Mouse (Mus musculus) embryonic stem cell, embryonic (primary cell): ENCODE results near the gene Tcf7.

Experiments used
- CTCF ChIA-PET, 4 experiments: fragments of 300-600 bp in 2 of 4; fragments of 350-600 bp in 2 of 4; sonication (Branson Sonifier 250); formaldehyde crosslinking; loops; one replicate each; lab custom pipeline; 2022; ENCODE audit warnings: inconsistent platforms in 2 of 4; lab: Charles Lee
- POLR2A ChIA-PET, 4 experiments: fragments of 300-600 bp in 2 of 4; fragments of 350-600 bp in 2 of 4; sonication (Branson Sonifier 250); formaldehyde crosslinking; loops; one replicate each; lab custom pipeline; 2022; ENCODE audit warnings: antibody characterized with exemption in 4 of 4, inconsistent platforms in 1 of 4; lab: Charles Lee

Tcf7 gene

DNA sequence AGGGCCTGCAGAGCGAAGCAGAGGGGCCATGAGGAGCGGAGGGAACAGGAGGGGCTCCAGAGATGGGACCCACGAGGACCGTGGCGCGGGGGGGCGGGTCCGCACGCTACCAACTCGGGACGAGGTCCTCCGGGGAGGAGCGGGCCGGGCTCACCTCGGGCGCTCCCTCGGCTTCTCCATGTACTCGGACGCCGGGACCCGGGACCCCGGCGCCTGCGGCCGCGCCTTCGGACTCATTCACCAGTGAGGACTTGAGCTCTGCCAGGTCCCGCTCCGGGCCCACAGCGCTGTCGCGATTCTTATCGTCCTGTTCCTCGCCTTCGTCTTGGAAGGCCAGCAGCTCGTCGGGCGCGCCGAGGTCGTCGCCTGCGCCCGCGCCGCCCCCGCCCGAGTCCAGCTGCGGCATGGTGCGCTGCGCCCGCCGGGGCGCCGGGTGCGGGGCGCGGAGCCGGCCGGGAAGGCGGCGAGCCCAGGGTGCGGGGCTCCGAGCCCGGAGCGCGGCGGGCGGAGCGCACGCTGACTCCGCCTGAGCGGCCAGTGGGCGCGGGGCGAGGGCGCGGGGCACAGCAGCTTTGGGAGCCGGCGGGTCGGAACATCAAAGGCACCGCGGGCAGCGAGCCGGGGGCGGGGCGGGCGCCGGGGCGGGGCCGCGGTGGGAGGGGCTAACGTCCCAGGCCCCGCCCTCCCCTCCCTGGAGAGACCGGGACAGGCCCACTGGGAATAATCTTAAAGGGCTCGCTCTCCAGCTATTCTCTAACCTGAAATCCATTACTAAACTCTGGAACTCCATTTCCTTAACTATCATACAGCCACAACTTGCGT lies at the start of gene Tcf7:
Gene Tcf7, minus strand, starts transcription at position 241 of the 822 bp plus-strand sequence.
- CTCF ChIA-PET, result interaction anchor here (0.6 to 2.8 kb wide), 18 partner anchors 16 to 580 kb away, joined by 3 to 11 read pairs (median 4); no protein-coding TSS in a partner anchor
- POLR2A ChIA-PET, result interaction anchor here (0.6 to 4.1 kb wide), 52 partner anchors 8 to 653 kb away, joined by 3 to 23 read pairs (median 5); partner anchors contain the start of gene Vdac1 (in 3 of the 4)

DNA sequence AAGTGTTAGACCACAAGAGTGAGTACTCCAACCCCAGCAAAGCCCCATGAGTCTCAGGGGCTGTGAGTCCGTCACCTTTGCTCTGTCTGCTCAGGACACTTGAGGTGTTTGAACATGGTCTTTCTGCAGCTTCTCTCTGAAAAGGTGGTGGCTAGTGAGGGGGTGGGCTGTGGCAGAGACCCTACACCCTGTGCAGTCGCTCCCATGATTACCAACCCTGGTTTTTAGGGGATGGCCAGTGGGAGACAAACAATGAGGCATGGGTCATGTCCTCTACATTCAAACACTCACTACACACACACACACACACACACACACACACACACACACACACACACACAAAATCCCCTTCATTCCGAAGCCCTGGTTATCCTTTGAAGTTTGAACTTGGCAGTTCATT lies 44.5 kb upstream of the Tcf7 start:
- CTCF ChIA-PET, result no interaction called here
- POLR2A ChIA-PET, result interaction anchor here in 3 of 4 experiments (0.6 to 5.1 kb wide), 4 partner anchors 7 to 62 kb away, joined by 3 to 30 read pairs (median 4); no protein-coding TSS in a partner anchor

DNA sequence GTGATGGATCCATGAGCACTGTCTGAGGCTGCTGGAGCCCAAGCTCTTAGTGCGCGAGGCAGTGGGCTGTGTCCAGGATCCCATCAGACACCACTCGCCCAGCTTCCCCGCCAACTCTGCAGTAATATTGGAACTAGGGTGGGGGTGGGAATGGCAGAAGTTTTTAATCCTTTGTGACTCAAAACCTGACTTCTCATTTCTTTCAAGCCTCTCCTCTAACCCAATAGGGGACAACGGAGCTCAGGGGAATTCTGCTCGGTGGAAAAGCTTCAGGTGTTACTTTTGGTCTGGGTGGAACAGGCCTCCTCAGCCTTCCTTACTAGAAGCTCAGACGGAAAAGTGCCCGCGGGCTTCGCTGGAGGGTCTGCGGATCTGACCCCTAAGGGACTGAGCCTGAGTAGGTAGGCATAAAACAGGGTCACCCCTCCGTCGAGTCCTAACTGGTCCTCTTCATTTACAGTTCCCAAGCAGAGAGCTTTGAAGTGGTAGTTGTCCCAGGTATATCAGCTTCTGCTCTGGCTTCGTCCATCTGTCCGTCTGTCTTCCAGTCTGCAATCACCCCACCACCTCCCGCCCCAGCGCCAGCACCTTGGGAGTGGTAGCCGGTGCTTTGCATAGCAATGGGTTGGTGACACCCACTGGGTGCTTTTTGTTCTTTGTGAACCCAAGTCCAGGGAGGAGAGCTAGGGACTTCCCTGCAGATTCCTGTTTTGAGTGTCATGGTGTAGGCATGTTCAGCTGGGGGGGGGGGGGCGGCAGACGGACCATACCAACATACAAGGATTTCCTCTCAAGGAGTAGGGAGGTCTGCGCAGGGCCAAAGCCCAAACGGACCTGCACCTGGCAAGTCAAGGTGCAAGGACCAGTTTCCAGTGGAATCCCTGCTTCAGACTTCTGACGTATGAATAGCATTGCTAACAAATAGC lies 41.9 kb upstream of the Tcf7 start:
- CTCF ChIA-PET, result interaction anchor here (0.7 to 2.3 kb wide), 16 partner anchors 9 to 196 kb away, joined by 3 to 7 read pairs (median 4); no protein-coding TSS in a partner anchor

DNA sequence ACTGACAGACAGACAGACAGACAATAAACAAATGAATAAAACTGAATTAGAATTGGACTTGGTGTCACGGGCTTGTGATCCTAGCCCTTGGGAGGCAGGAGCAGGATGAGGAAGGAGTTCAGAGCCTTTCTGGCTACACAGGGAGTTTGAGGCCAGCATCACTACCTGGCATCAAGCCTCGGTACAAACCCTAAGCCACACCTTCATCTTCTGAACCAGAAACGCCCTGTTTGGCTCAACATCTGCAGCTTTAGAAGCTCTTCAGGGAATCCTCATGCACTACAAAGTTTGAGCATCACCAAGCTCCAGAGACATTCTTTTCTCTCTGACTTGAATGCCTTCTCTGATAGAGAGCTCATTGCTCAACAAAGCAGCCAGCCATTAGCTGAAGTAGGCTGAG lies 38.7 kb upstream of the Tcf7 start:
- ChIA-PET CTCF (interaction anchor here in 3 of 4 experiments (0.6 to 1.2 kb wide), 4 partner anchors 21 to 513 kb away, joined by 3 to 10 read pairs (median 4); no protein-coding TSS in a partner anchor), POLR2A (interaction anchor here in 3 of 4 experiments (0.6 to 1.7 kb wide), 7 partner anchors 12 to 53 kb away, joined by 3 to 5 read pairs (median 3); no protein-coding TSS in a partner anchor)

More for the DNA sequence above, 41.9 kb upstream of the Tcf7 start:
- POLR2A ChIA-PET, result interaction anchor here (0.6 to 5.1 kb wide), 37 partner anchors 9 to 1136 kb away, joined by 3 to 30 read pairs (median 4); partner anchors contain the start of genes Vdac1 (in 2 of the 4) and 9530068E07Rik (in 1 of the 4)

DNA sequence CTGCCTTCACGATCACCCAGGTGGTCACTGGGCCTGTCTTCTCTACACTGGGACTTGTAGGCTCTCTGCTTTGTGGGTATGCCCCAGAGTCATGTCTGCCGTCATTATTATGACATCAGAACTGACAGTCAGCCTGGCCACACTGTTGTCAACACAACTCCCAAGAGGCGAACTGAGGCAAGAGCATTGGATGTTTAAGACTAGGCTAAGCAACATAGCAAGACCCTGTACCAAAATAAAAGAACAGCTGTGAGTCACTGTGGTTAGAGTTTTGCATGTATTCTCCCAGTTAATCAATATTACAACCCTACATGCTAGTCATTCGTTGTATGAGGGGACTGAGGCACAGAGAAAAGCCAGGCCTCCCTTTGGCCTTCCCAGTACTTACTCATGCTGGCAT lies 37.7 kb upstream of the Tcf7 start:
- CTCF ChIA-PET, result no interaction called here
- POLR2A ChIA-PET, result interaction anchor here in 1 of 4 experiments (1.2 kb wide), 1 partner anchor 15 kb away, joined by 3 read pairs; no protein-coding TSS in a partner anchor

DNA sequence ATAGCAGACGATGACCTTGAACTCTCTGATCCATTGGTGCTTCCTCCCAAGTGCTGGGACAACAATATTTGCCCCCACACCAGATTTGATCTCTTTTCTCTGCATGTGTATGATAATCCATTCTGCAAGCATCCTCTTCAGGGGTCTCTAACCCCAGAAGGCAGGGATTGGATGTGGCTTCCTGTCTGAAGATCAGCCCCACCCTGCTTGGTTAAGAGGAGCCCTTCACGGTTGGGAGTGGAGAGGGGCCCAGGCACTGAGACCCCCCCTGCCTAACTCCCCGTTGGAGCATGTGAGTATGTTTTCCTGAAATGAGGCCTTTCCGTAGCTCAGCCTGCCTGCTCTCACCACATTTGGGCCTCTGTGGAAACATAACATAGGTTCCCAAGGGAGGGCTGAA lies 36.9 kb upstream of the Tcf7 start:
- POLR2A ChIA-PET, result interaction anchor here in 2 of 4 experiments (0.6 to 1.3 kb wide), 4 partner anchors 10 to 20 kb away, joined by 3 to 5 read pairs (median 3); no protein-coding TSS in a partner anchor
- CTCF ChIA-PET, result interaction anchor here in 1 of 4 experiments (0.5 kb wide), 1 partner anchor 30 kb away, joined by 8 read pairs; no protein-coding TSS in a partner anchor

DNA sequence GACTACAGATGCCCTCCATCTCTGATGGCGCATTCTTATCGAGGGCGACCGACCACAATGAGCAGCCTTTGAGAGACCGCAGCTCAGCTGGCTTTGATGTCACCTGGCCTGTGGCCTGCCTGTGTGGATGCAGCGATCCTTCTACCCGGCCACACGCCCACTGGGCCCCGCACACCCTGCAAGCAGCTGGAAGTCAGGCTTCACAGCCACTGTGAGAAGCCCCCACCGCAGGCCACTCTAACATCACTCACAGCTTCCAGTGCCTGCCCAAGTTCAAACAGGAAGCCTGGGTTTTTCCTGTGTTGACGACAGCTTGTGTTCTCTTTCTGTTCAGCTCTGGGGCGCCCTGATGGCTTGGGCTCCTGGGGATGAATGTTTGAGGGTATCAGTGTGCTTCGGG lies 35.6 kb upstream of the Tcf7 start:
- POLR2A ChIA-PET, result interaction anchor here (0.6 to 1.6 kb wide), 12 partner anchors 9 to 277 kb away, joined by 3 to 7 read pairs (median 4); no protein-coding TSS in a partner anchor
- CTCF ChIA-PET, result interaction anchor here in 2 of 4 experiments (0.6 to 1.1 kb wide), 4 partner anchors 22 to 56 kb away, joined by 3 to 4 read pairs (median 3); no protein-coding TSS in a partner anchor

DNA sequence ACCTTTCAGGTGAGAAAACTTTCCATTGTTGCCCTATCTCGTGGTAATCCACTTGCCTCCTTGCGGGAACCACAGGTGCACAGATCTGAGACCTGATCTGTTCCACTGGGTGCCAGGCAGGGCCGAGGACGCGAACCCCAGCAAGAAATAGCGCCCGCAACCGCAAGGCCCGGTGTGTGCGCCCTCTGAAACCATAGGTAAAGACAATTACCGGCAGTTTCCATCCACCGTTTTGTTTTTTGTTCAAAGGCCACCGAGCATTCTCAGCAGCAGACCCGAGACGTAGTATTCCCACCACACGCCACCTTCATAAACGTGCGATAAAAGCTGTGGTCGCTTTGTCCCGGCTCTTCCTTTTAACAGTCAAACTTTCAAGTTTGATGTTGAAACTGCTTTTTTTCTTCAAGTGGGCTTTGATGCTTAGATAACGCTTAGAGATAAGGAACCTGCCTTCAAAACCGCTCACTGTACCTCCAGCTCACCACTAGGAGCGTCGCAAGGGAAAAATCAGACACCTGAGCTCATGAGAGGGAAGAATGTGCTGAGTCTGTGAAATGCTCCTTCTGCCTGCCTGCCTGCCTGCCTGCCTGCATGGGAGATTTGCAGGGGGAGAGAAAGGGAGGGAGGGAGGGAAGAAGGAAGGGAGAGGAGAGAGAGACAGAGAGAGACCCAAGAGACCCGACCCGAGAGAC lies 31.4 kb upstream of the Tcf7 start:
- CTCF ChIA-PET, result interaction anchor here (0.5 to 2.9 kb wide), 37 partner anchors 9 to 1576 kb away, joined by 3 to 15 read pairs (median 4); partner anchors contain the start of genes 9530068E07Rik (in 1 of the 4) and Tcf7 (in 1 of the 4)
- POLR2A ChIA-PET, result interaction anchor here in 3 of 4 experiments (0.6 to 2.0 kb wide), 33 partner anchors 8 to 792 kb away, joined by 3 to 9 read pairs (median 4); no protein-coding TSS in a partner anchor

DNA sequence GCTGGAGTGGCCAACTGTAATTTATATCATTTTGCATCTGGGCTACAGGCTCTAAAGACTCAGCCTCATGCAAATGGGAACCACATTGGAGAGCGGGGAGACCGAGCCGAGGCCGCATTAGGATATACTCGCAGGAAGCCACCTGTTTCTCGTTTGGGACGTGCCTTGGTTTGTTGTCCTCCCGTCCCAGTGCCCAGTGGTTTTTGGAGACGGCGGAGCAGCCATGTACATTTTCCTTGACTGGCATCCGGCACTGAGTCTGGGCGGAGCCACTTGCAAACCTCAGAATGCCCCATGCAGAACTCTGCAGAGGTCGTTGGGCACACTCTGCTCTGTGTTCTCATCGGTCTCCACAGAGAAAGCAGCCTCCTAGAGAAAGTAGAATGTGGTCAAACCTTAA lies 27.9 kb upstream of the Tcf7 start:
- POLR2A ChIA-PET, result interaction anchor here in 2 of 4 experiments (1.0 to 2.3 kb wide), 8 partner anchors 11 to 48 kb away, joined by 3 to 14 read pairs (median 6); partner anchors contain the start of gene Tcf7 (in 1 of the 2)
- CTCF ChIA-PET, result no interaction called here

DNA sequence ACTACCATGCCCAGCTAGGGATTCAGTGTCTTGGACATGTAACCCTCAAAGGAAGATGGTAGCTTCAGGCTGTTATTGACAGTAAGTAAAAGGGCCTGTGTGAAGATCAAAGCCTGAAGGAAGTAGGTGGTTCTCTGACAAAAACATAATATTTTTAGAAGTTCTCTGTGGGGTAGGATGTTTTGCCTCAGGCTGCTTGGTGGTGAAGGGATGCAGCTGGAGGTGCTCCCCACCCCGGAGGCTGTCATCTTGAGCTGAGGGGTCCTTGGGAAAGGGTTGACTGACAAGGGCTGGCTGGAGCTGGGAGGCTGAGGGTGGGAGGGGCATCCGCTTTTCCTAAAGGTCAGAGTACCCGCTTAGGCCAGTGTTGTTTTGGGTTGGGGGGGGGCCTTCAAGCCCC lies 26.7 kb upstream of the Tcf7 start:
- ChIA-PET CTCF (interaction anchor here (0.5 to 1.1 kb wide), 5 partner anchors 30 to 75 kb away, joined by 3 to 5 read pairs (median 3); no protein-coding TSS in a partner anchor), POLR2A (interaction anchor here (0.6 to 2.3 kb wide), 23 partner anchors 9 to 251 kb away, joined by 3 to 14 read pairs (median 4); partner anchors contain the start of genes Tcf7 (in 1 of the 4) and Vdac1 (in 1 of the 4))

DNA sequence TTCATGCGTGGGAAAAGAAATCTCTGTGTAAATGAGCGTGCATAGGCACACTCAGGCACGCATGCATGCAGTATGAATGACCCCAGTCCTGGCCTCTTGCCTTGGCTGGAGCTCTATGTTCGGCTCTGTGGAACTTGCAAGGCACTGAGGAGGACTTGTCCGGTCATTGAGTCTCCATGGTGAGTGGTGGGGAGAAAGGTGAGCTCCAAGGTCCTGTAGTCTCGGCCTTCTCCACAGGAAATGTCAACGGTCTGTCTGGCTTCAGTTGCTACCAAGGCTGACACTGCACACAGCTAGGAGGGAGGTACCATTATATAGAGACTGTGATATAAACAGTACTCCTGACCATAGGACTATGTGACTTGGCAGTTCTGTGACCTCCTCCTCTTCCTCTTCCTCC lies 23.6 kb upstream of the Tcf7 start:
- ChIA-PET CTCF (interaction anchor here (0.6 to 1.5 kb wide), 6 partner anchors 44 to 600 kb away, joined by 3 to 14 read pairs (median 4); partner anchors contain the start of gene 9530068E07Rik (in 1 of the 4)), POLR2A (interaction anchor here (0.6 to 3.2 kb wide), 27 partner anchors 8 to 682 kb away, joined by 3 to 13 read pairs (median 4); partner anchors contain the start of gene Vdac1 (in 1 of the 4))

DNA sequence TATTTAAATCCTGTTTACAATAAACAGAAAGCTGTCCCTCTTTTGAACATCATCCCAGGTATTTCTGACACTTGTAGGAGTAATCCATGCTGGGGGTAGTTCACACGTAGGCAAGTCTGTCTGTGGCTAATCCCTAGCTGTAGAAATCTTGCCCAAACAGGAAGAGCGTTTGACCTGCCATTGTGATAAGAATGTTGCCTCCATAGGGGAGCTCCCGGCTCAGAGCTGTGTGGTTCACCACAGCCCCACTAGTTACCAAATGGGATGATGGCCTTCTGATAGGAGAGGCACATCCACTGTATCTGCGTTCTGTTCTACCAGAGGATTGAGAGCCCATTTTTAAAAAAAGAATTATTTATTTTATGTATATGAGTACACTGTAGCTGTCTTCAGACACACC lies 22.5 kb upstream of the Tcf7 start:
- ChIA-PET CTCF (interaction anchor here (0.6 to 1.5 kb wide), 9 partner anchors 7 to 69 kb away, joined by 3 to 8 read pairs (median 4); no protein-coding TSS in a partner anchor), POLR2A (interaction anchor here in 3 of 4 experiments (0.6 to 3.8 kb wide), 28 partner anchors 8 to 202 kb away, joined by 3 to 17 read pairs (median 4); partner anchors contain the start of genes Tcf7 (in 1 of the 3) and Vdac1 (in 1 of the 3))

DNA sequence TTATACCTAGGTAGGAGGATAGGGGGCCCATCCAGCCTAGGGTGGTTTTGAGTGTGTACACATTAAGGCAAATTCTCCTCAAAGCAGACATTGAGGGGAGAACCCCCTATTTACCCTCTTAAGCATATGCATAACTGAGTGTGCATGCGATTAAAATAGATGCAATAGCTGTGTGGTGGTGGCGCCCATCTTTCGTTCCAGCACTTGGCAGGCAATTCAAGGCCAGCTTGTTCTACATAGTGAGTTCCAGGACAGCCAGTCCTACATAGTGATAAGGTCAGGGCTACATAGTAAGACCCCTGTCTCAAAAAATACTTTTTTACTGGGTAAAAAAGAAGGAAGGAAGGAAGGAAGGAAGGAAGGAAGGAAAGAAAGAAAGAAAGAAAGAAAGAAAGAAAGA lies 19.9 kb upstream of the Tcf7 start:
- ChIA-PET CTCF (interaction anchor here in 2 of 4 experiments (0.6 to 2.3 kb wide), 3 partner anchors 24 to 41 kb away, joined by 5 to 8 read pairs (median 5); no protein-coding TSS in a partner anchor), POLR2A (interaction anchor here in 3 of 4 experiments (0.7 to 3.8 kb wide), 8 partner anchors 8 to 127 kb away, joined by 3 to 17 read pairs (median 3); no protein-coding TSS in a partner anchor)

DNA sequence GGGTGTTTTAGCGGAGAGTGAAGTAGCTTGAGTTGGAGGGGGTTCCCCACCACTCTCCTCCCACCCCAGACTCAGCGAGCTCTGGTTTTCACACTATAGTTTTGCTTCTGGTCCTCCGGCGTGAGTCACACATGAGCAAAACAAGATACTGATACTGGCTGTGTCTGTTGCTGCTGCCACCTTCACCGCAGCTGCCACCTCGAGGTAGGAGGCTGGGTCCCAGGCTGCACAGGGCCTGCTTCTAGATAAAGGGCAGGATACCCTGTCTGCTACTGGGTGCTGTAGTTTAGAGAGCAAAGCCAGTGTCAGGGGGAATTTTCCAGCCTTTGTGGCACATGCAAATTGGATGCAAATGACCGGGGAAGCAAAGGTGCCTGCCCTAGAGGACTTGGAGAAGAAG lies 16.9 kb upstream of the Tcf7 start:
- ChIA-PET CTCF (interaction anchor here in 3 of 4 experiments (0.7 to 3.8 kb wide), 11 partner anchors 13 to 156 kb away, joined by 3 to 21 read pairs (median 7); partner anchors contain the start of gene Tcf7 (in 1 of the 3)), POLR2A (interaction anchor here (0.6 to 3.5 kb wide), 34 partner anchors 8 to 1116 kb away, joined by 3 to 14 read pairs (median 4); partner anchors contain the start of genes Vdac1 (in 2 of the 4) and Tcf7 (in 1 of the 4))

DNA sequence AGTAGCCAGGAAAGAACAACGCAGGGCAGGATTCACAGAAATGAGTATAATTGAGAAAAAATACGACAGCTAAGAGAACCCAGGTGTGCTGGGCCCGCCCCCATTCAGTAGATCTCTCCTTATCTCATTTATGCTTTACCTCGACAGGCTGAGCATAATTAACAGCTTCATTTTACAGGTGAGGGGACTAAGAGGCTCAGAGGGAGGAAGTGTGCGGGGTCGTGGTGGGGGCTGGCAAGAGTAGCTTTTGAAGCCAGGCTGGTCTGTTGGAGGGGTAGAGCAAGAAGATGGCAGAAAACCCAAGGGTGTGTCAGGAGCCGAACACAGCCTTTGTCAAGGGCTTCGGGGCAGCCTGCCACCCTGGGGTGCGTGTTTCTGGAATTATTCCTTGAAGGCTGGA lies 16.1 kb upstream of the Tcf7 start:
- ChIA-PET CTCF (interaction anchor here in 3 of 4 experiments (0.5 to 3.8 kb wide), 13 partner anchors 12 to 156 kb away, joined by 3 to 21 read pairs (median 3); partner anchors contain the start of gene Tcf7 (in 1 of the 3)), POLR2A (interaction anchor here in 3 of 4 experiments (0.7 to 3.5 kb wide), 28 partner anchors 10 to 1191 kb away, joined by 3 to 14 read pairs (median 5); partner anchors contain the start of genes Vdac1 (in 2 of the 3) and Tcf7 (in 1 of the 3))
